Mouse (Mus musculus): Measurements from ENCODE around the gene Krtap6-5. TPM values are rescaled to one million over a fixed set of nuclear protein-coding genes. Genes with fewer than 3 reads are reported as not detected.
"Not testable (repeated sequence)": the region's sequence is repeated elsewhere in the genome, so short reads cannot be mapped to it uniquely, and the experiment has no call there.

Gene Krtap6-5
- not detected in 2 replicates for polyA plus RNA-seq (2016; fragmentation: Nextera tagmentation; extraction: Ambion mirVana)

DNA sequence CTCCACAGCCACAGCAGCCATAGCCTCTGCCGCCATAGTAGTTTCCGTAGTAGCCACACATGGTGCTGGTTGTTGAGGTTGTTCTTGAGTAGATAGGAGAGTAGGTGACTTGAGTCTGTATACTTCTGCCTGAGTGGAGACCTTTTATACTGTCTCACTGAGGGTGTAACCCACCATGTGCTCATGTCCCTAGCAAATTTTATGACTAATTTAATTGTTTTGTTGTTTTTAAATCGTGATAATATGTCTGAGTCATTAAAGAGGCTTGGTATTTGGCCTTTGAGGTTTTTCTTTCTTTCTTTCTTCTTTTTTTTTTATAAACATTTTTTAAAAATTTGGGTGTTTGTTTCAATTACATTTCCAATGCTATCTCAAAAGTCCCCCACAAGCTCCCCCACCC lies at the start of gene Krtap6-5:
Krtap6-5 (minus strand) TSS at position 101 of the 400 bp plus-strand sequence.
- Histone ChIP-seq H3K36me3 (no peaks in the 10 kb centered on the region), H3K9me3 (replicated peaks) (no peaks in the 10 kb centered on the region), H3K4me3 (no peak within 1 kb of the TSS), H3K27ac (no peak within 1 kb of the TSS), H3K9ac (no peak within 1 kb of the TSS), H3K4me1 (no peaks in the 10 kb centered on the region), H3K27me3 (no peaks in the 10 kb centered on the region), H3K4me2 (replicated peaks) (no peak within 1 kb of the TSS)
- 97% methylated on average over 3 of the region's 3 CpGs for WGBS
- ATAC-seq (ENCODE audit: low FRiP score) = no peak

DNA sequence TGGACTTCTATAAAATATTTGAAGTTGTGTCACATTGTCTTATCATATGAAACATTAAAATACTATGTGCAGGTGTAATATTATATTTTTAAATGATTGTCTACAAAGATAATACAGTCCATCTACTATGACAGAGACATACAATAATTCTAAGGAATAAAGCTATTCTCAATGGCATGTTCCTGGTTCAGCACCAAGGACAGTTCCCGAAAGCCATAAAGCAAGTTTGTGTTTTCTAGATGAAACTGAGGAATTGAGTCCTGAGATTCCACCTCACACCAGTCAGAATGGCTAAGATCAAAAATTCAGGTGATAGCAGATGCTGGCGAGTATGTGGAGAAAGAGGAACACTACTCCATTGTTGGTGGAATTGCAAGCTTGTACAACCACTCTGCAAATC lies 23.4 kb upstream of the Krtap6-5 start:
- not testable (repeated sequence) for H3K36me3 ChIP-seq; ATAC-seq (ENCODE audit: low FRiP score); H3K27me3 ChIP-seq; H3K4me2 ChIP-seq (replicated peaks); H3K9ac ChIP-seq; H3K4me3 ChIP-seq; H3K27ac ChIP-seq; H3K9me3 ChIP-seq (replicated peaks); H3K4me1 ChIP-seq
- WGBS = 82% methylated on average over 2 of the region's 2 CpGs

GRCm38 (mm10) chr16:89063902-89064301 lies 16.2 kb upstream of the Krtap6-5 start, which contains the start of gene 1110025L11Rik:
Gene 1110025L11Rik (minus strand): TSS chr16:89064002.
- not testable (repeated sequence) for H3K4me2 ChIP-seq (replicated peaks); H3K9me3 ChIP-seq (replicated peaks); H3K4me1 ChIP-seq; H3K4me3 ChIP-seq; H3K9ac ChIP-seq; ATAC-seq (ENCODE audit: low FRiP score); H3K27ac ChIP-seq; H3K36me3 ChIP-seq; H3K27me3 ChIP-seq
- WGBS = no CpG with 5 or more reads among the region's 2 CpGs

DNA sequence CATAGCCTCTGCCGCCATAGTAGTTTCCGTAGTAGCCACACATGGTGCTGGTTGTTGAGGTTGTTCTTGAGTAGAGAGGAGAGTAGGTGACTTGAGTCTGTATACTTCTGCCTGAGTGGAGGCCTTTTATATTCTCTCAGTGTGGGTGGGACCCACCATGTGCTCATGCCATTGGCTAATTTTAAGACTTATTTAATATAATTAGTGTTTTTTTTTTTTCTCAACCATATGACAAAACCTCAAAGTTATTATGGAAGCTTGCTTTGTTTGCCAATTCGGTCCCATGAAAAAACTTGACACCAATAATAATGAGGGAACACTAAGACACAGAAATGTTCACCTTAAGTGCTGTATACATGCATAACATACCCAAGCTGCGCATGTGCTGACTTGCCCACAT lies 6.3 kb downstream of the Krtap6-5 start, which contains the start of gene Gm10228:
Gm10228 (minus strand) TSS at position 101 of the 400 bp plus-strand sequence.
- not testable (repeated sequence) for H3K4me2 ChIP-seq (replicated peaks); H3K4me3 ChIP-seq; H3K4me1 ChIP-seq; H3K9ac ChIP-seq; H3K27ac ChIP-seq; H3K9me3 ChIP-seq (replicated peaks); H3K36me3 ChIP-seq; H3K27me3 ChIP-seq; ATAC-seq (ENCODE audit: low FRiP score)
- WGBS = 86% methylated on average over 2 of the region's 4 CpGs

DNA sequence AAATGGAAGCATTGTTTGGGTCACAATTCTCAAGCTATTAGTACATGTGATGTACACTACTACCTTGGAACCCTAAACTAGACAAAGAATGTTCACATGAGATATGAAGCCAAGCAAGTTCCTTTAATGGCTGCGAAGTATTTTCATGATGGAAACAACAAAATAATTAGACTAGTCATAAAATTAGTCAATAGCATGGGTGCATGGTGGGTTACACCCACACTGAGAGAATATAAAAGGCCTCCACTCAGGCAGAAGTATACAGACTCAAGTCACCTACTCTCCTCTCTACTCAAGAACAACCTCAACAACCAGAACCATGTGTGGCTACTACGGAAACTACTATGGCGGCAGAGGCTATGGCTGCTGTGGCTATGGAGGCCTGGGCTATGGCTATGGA lies 16.3 kb downstream of the Krtap6-5 start, which contains the start of gene Krtap6-1:
Krtap6-1 (plus strand) TSS at position 301 of the 400 bp plus-strand sequence.
- H3K4me2 ChIP-seq (replicated peaks); H3K27ac ChIP-seq; H3K9me3 ChIP-seq (replicated peaks); H3K36me3 ChIP-seq; H3K4me1 ChIP-seq; ATAC-seq (ENCODE audit: low FRiP score); H3K4me3 ChIP-seq; H3K27me3 ChIP-seq; H3K9ac ChIP-seq: not testable (repeated sequence)
- 88% methylated on average over 3 of the region's 3 CpGs for WGBS

GRCm38 (mm10) chr16:89014984-89015383 lies 32.7 kb downstream of the Krtap6-5 start, which contains the start of gene Gm10229:
Gene Gm10229 (plus strand): TSS chr16:89015284.
- not testable (repeated sequence) for H3K36me3 ChIP-seq; H3K9ac ChIP-seq; H3K27ac ChIP-seq; H3K4me2 ChIP-seq (replicated peaks); H3K4me1 ChIP-seq; ATAC-seq (ENCODE audit: low FRiP score); H3K27me3 ChIP-seq; H3K9me3 ChIP-seq (replicated peaks); H3K4me3 ChIP-seq
- 98% methylated on average over 3 of the region's 3 CpGs for WGBS

DNA sequence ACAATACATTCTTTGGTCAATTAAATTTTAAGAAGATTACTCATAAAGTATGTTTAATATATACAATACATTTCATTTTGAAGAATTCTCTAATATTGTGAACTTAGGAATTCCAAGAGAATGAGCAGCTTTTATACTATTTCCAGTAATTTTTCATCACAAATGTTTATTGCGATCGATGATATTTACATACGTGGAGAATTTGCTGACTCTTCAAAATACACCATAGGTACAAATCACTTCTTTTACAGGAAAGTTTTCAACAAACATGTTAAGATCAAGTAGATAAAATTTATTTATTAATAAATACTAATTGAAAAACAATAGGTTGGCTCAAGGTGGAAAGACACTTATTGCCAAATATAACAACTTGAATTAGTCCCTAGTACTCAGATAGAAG lies 33.7 kb downstream of the Krtap6-5 start:
- WGBS = 95% methylated on average over 3 of the region's 3 CpGs
- Histone ChIP-seq H3K27me3 (no peaks in the 10 kb centered on the region), H3K4me3 (no peak overlapping the region), H3K4me2 (replicated peaks) (no peak overlapping the region), H3K4me1 (no peaks in the 10 kb centered on the region), H3K36me3 (no peaks in the 10 kb centered on the region), H3K9ac (no peak overlapping the region), H3K27ac (no peak overlapping the region), H3K9me3 (replicated peaks) (no peaks in the 10 kb centered on the region)
- no peak for ATAC-seq (ENCODE audit: low FRiP score)

DNA sequence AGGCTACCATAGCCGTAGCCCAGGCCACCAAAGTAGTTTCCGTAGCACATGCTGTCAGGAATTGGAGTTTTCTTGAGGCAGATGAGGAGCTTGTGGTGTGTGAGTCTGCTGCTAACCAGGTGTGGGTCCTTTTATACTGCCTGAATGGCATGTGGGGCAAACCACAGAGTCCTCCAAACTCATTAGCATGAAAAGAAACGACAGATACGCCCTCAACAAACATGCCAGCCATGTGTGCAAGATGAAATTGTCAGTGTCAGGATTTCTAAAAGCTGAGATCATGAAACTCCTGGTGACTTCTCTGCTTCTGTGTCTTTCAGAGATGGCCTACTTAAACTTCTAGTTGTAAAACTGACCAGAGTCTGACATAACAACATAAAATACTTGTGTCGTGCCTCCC lies 37.0 kb downstream of the Krtap6-5 start, which contains the start of gene Krtap22-2:
Krtap22-2 (minus strand) TSS at position 101 of the 400 bp plus-strand sequence.
- no peak for ATAC-seq (ENCODE audit: low FRiP score)
- H3K9ac ChIP-seq = no peak within 1 kb of the TSS
- H3K9me3 ChIP-seq (replicated peaks) = no peaks in the 10 kb centered on the region
- no peaks in the 10 kb centered on the region for H3K36me3 ChIP-seq
- no peak within 1 kb of the TSS for H3K4me2 ChIP-seq (replicated peaks)
- H3K4me3 ChIP-seq = no peak within 1 kb of the TSS
- no peak within 1 kb of the TSS for H3K27ac ChIP-seq
- no peaks in the 10 kb centered on the region for H3K27me3 ChIP-seq
- WGBS = 91% methylated on average over 5 of the region's 5 CpGs
- no peaks in the 10 kb centered on the region for H3K4me1 ChIP-seq

Other genes with a start within 250 kb of the Krtap6-5 start
- not detected in 2 replicates for gene Gm20741, start 235.7 kb downstream of the Krtap6-5 start, polyA plus RNA-seq (2016; fragmentation: Nextera tagmentation; extraction: Ambion mirVana)
- not detected in 2 replicates for gene Krtap15, start 227.7 kb downstream of the Krtap6-5 start, polyA plus RNA-seq (2016; fragmentation: Nextera tagmentation; extraction: Ambion mirVana)
- gene Krtap14, start 221.7 kb downstream of the Krtap6-5 start, polyA plus RNA-seq (2016; fragmentation: Nextera tagmentation; extraction: Ambion mirVana) = not detected in 2 replicates
- not detected in 2 replicates for gene Krtap19-1, start 178.5 kb downstream of the Krtap6-5 start, polyA plus RNA-seq (2016; fragmentation: Nextera tagmentation; extraction: Ambion mirVana)
- gene Krtap19-2, start 173.6 kb downstream of the Krtap6-5 start, polyA plus RNA-seq (2016; fragmentation: Nextera tagmentation; extraction: Ambion mirVana) = not detected in 2 replicates
- gene Krtap19-3, start 169.8 kb downstream of the Krtap6-5 start, polyA plus RNA-seq (2016; fragmentation: Nextera tagmentation; extraction: Ambion mirVana) = not detected in 2 replicates
- gene Krtap19-4, start 162.8 kb downstream of the Krtap6-5 start, polyA plus RNA-seq (2016; fragmentation: Nextera tagmentation; extraction: Ambion mirVana) = not detected in 2 replicates
- gene Krtap19-5, start 151.4 kb downstream of the Krtap6-5 start, polyA plus RNA-seq (2016; fragmentation: Nextera tagmentation; extraction: Ambion mirVana) = not detected in 2 replicates
- gene Krtap19-9b, start 115.6 kb downstream of the Krtap6-5 start, polyA plus RNA-seq (2016; fragmentation: Nextera tagmentation; extraction: Ambion mirVana) = not detected in 2 replicates
- gene Krtap16-3, start 85.0 kb downstream of the Krtap6-5 start, polyA plus RNA-seq (2016; fragmentation: Nextera tagmentation; extraction: Ambion mirVana) = not detected in 2 replicates
- not detected in 2 replicates for gene Krtap22-2, start 37.1 kb downstream of the Krtap6-5 start, polyA plus RNA-seq (2016; fragmentation: Nextera tagmentation; extraction: Ambion mirVana)
- not detected in 2 replicates for gene Gm10229, start 32.6 kb downstream of the Krtap6-5 start, polyA plus RNA-seq (2016; fragmentation: Nextera tagmentation; extraction: Ambion mirVana)
- not detected in 2 replicates for gene Krtap6-1, start 16.2 kb downstream of the Krtap6-5 start, polyA plus RNA-seq (2016; fragmentation: Nextera tagmentation; extraction: Ambion mirVana)
- gene Gm10228, start 6.4 kb downstream of the Krtap6-5 start, polyA plus RNA-seq (2016; fragmentation: Nextera tagmentation; extraction: Ambion mirVana) = not detected in 2 replicates
- gene 1110025L11Rik, start 16.1 kb upstream of the Krtap6-5 start, polyA plus RNA-seq (2016; fragmentation: Nextera tagmentation; extraction: Ambion mirVana) = not detected in 2 replicates
- not detected in 2 replicates for gene Krtap6-3, start 36.1 kb upstream of the Krtap6-5 start, polyA plus RNA-seq (2016; fragmentation: Nextera tagmentation; extraction: Ambion mirVana)
- not detected in 2 replicates for gene Gm6358, start 93.0 kb upstream of the Krtap6-5 start, polyA plus RNA-seq (2016; fragmentation: Nextera tagmentation; extraction: Ambion mirVana)
- not detected in 2 replicates for gene Gm10061, start 103.2 kb upstream of the Krtap6-5 start, polyA plus RNA-seq (2016; fragmentation: Nextera tagmentation; extraction: Ambion mirVana)
- not detected in 2 replicates for gene Gm9789, start 110.1 kb upstream of the Krtap6-5 start, polyA plus RNA-seq (2016; fragmentation: Nextera tagmentation; extraction: Ambion mirVana)
- not detected in 2 replicates for gene Gm7735, start 121.6 kb upstream of the Krtap6-5 start, polyA plus RNA-seq (2016; fragmentation: Nextera tagmentation; extraction: Ambion mirVana)
- gene 1110057P08Rik, start 126.9 kb upstream of the Krtap6-5 start, polyA plus RNA-seq (2016; fragmentation: Nextera tagmentation; extraction: Ambion mirVana) = not detected in 2 replicates
- gene Krtap20-2, start 158.0 kb upstream of the Krtap6-5 start, polyA plus RNA-seq (2016; fragmentation: Nextera tagmentation; extraction: Ambion mirVana) = not detected in 2 replicates

Data from hindbrain, embryonic 12.5 days (tissue).